Mouse (Mus musculus) CH12.LX (cell line): ENCODE measurements around the gene Dnm2. TPM values are rescaled to one million over a fixed set of nuclear protein-coding genes. Genes with fewer than 3 reads are reported as not detected.
A peak's percentile ranks its signal among the peaks of the same experiment; 100 is the strongest.

Experiments
- DNase-seq: peaks from one replicate; pipeline ENCODE4 v3.0.0-alpha.2; 2013; ENCODE audit errors: extremely low read depth
- H3K27ac ChIP-seq: 2 replicates; pipeline ENCODE4 v1.5.1; 2012; ENCODE audit warnings: low read depth, mild to moderate bottlenecking, control low read depth, moderate library complexity; ENCODE audit not compliant: insufficient read depth
- H3K27me3 ChIP-seq: replicated peaks from 2 replicates; pipeline ENCODE3; 2012; ENCODE audit warnings: inconsistent platforms
- H3K36me3 ChIP-seq, 2 experiments: replicated peaks in 1 of 2; 2 replicates each; pipeline versions ENCODE3 to v1.6.1; 2012; ENCODE audit warnings: inconsistent platforms in 1 of 2, low read length in 1 of 2, mild to moderate bottlenecking in 1 of 2, mixed read lengths in 1 of 2, moderate library complexity in 1 of 2; ENCODE audit not compliant: control insufficient read depth in 1 of 2, insufficient read depth in 1 of 2
- H3K4me1 ChIP-seq, 2 experiments: 2 replicates each; pipeline ENCODE4 v1.6.1; 2012; ENCODE audit warnings: inconsistent platforms in 1 of 2, moderate library complexity in 1 of 2; ENCODE audit not compliant: insufficient read depth in 2 of 2, control insufficient read depth in 1 of 2
- H3K4me2 ChIP-seq: 2 replicates; pipeline ENCODE4 v1.6.1; 2012; ENCODE audit warnings: low read depth, mild to moderate bottlenecking, control low read depth; ENCODE audit not compliant: poor library complexity, insufficient read depth, severe bottlenecking
- H3K4me3 ChIP-seq, 3 experiments: fragments of 150-350 bp in 1 of 3; sonication (generic) in 1 of 3; replicated peaks in 1 of 3; 2 replicates each; pipeline versions ENCODE3 to v1.5.1; 2011 to 2012; ENCODE audit warnings: low read depth in 2 of 3, low read length in 2 of 3, mild to moderate bottlenecking in 2 of 3, moderate library complexity in 2 of 3, control low read depth in 1 of 3, improper control_type of control experiment in 1 of 3, inconsistent platforms in 1 of 3, mixed read lengths in 1 of 3; ENCODE audit not compliant: poor library complexity in 1 of 3
- H3K79me2 ChIP-seq: replicated peaks from 2 replicates; pipeline ENCODE4 v1.6.1; 2012; ENCODE audit warnings: mild to moderate bottlenecking, moderate library complexity; ENCODE audit not compliant: control insufficient read depth, poor library complexity, insufficient read depth, severe bottlenecking; ENCODE audit errors: extremely low read depth
- H3K9ac ChIP-seq: 2 replicates; pipeline ENCODE4 v1.6.1; 2012; ENCODE audit warnings: low read depth, mild to moderate bottlenecking, control low read depth, moderate library complexity; ENCODE audit not compliant: insufficient read depth
- H3K9me3 ChIP-seq: replicated peaks from 2 replicates; pipeline ENCODE3; 2012; ENCODE audit warnings: low read length, inconsistent platforms, mixed read lengths
- E2F4 ChIP-seq: IDR thresholded peaks from 2 replicates; pipeline ENCODE4 v1.6.1; 2011; ENCODE audit warnings: low read depth, low read length, improper control_type of control experiment; ENCODE audit not compliant: insufficient replicate concordance
- HCFC1 ChIP-seq: IDR thresholded peaks from 2 replicates; pipeline ENCODE4 v1.6.1; 2012; ENCODE audit warnings: low read depth, mild to moderate bottlenecking, inconsistent platforms, low read length, improper control_type of control experiment
- JUND ChIP-seq: conservative IDR thresholded peaks from 2 replicates; pipeline ENCODE4 v1.6.1; 2011; ENCODE audit warnings: low read depth, low read length, improper control_type of control experiment
- MYC ChIP-seq: IDR thresholded peaks from 2 replicates; pipeline ENCODE4 v1.6.1; 2011; ENCODE audit warnings: low read depth, mild to moderate bottlenecking, improper control_type of control experiment, low read length
- PAX5 ChIP-seq: IDR thresholded peaks from 2 replicates; pipeline ENCODE4 v1.6.1; 2012; ENCODE audit warnings: low read length, inconsistent platforms, mixed read lengths
- POLR2AphosphoS2 ChIP-seq: IDR thresholded peaks from 2 replicates; pipeline ENCODE4 v1.6.1; 2011; ENCODE audit warnings: low read depth, low read length, improper control_type of control experiment
- SIN3A ChIP-seq: IDR thresholded peaks from 2 replicates; pipeline ENCODE4 v1.6.1; 2012; ENCODE audit warnings: low read length, improper control_type of control experiment, inconsistent platforms
- SMC3 ChIP-seq: IDR thresholded peaks from 2 replicates; pipeline ENCODE4 v1.6.1; 2011; ENCODE audit warnings: low read depth, low read length, improper control_type of control experiment
- TBP ChIP-seq: conservative IDR thresholded peaks from 2 replicates; pipeline ENCODE4 v1.6.1; 2011; ENCODE audit warnings: low read depth, low read length, improper control_type of control experiment
- UBTF ChIP-seq: IDR thresholded peaks from 2 replicates; pipeline ENCODE4 v1.6.1; 2012; ENCODE audit warnings: low read depth, mild to moderate bottlenecking, inconsistent platforms, low read length, improper control_type of control experiment, moderate library complexity
- USF1 ChIP-seq: IDR thresholded peaks from 2 replicates; pipeline ENCODE4 v1.6.1; 2014; ENCODE audit warnings: low read depth, mild to moderate bottlenecking, inconsistent platforms, low read length, improper control_type of control experiment
- USF2 ChIP-seq: conservative IDR thresholded peaks from 2 replicates; pipeline ENCODE4 v1.6.1; 2011; ENCODE audit warnings: low read depth, low read length, improper control_type of control experiment
- ZC3H11A ChIP-seq: IDR thresholded peaks from 2 replicates; pipeline ENCODE4 v1.6.1; 2012; ENCODE audit warnings: low read depth, mild to moderate bottlenecking, inconsistent platforms, low read length, improper control_type of control experiment
- dilution Hi-C: fragments of 300-500 bp; cut with MboI; formaldehyde crosslinking; loops from 2 replicates; pipeline ENCODE4 v1.14.3; 2020; ENCODE audit warnings: low sequenced_read_pairs; ENCODE audit not compliant: extremely low pct_unique_long_range_greater_than_20kb, extremely low pct_ligation_motif_present
- in situ Hi-C: fragments of 300-500 bp; cut with MboI; formaldehyde crosslinking; loops from 3 replicates; pipeline ENCODE4 v1.14.3; 2019; ENCODE audit warnings: low sequenced_read_pairs, low pct_ligation_motif_present, low pct_unique_long_range_greater_than_20kb, mixed read lengths
- polyA plus RNA-seq: library from polyadenylated mRNA; unstranded; fragments of >175 nt; gene quantifications from 2 replicates; pipeline ENCODE4 v1.2.1, GENCODE M21; 2012; ENCODE audit warnings: low read depth; ENCODE audit not compliant: insufficient read length
- total RNA-seq, 2 experiments: library from RNA; depleted of rRNA; stranded (reverse); fragments of 300-350 nt in 1 of 2; fragments of >200 nt in 1 of 2; gene quantifications; 2 replicates each; pipeline ENCODE4 v1.2.3; 2012 to 2014

Dnm2 gene
- total and polyA plus RNA-seq, 3 experiments, result 36.4 to 64.3 (median 55.4) TPM

DNA sequence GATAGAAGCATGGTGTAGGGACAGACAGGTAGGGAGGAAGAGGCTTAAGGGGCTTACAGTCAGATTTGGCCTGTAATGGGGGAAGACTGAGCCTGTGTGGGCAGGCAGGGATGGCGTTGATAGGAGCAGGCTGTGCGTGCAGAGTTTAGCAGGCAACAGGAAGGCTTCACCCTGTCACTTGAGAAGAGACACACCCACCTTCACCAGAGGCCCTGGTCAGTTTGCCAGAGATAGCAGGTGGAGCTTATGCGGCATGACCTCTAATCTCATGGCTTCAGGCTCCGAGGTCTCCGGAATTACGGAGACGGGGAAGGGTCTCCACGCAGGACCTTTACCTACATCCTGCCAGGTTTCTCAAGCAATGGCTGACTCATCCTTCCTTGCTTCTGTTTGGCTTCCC is 27.2 kb downstream of the Dnm2 start:
- H3K9ac ChIP-seq, result no peak overlapping the region
- H3K27ac ChIP-seq, result no peak overlapping the region
- TF ChIP-seq SMC3 (no peak), E2F4 (no peak), JUND (no peak), SIN3A (no peak), UBTF (no peak), PAX5 (no peak)
- TF ChIP-seq, all 38 proteins: peak for 0
- H3K4me2 ChIP-seq, result no peak overlapping the region
- H3K4me3 ChIP-seq, result no peak overlapping the region
- H3K79me2 ChIP-seq, result peaks cover 3% of the 10 kb centered on the region
- in situ Hi-C loops, result no loop called here
- no peaks in the 10 kb centered on the region for H3K9me3 ChIP-seq
- H3K27me3 ChIP-seq, result no peaks in the 10 kb centered on the region
- DNase-seq, result no peak
- H3K36me3 ChIP-seq, result peaks cover 19 to 64% of the 10 kb centered on the region in 2 experiments
- dilution Hi-C loops, result no loop called here
- peaks cover 9 to 78% of the 10 kb centered on the region in 2 experiments for H3K4me1 ChIP-seq

DNA sequence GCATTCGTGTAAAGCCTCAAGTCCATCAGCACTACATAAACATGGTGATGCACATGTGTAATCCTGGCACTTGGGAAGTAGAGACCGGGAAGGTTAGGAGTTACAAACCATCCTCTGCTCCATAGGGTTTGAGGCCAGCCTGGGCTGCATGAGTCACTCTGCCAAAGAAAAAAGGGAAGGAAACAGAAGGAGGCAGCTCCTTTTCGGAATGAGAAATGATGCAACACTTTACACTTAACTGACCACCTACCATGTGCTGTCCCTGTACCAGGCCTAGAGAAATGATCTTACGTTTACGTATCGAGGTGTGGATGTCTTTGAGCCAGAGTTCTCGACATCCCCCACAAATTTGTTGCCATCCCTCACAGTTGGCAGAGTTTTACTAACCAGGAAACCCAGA is 28.3 kb downstream of the Dnm2 start:
- in situ Hi-C loops, result no loop called here
- peaks cover 12 to 60% of the 10 kb centered on the region in 2 experiments for H3K36me3 ChIP-seq
- H3K9ac ChIP-seq, result no peak overlapping the region

DNA sequence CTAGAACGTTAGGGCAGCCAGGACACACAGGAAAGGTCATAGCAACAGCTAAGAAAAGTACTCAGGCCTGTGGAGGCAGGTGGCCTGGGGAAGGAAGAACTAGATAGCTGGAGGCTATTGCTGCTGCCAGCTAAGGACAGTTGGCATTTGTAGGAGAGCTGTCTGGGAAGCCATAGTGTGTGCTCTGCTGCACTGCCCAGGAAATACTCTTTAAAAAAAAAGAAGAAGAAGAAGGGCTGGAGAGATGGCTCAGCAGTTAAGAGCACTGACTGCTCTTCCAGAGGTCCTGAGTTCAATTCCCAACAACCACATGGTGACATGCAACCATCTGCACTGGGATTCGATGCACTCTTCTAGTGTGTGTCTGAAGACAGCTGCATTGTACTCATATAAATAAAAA is 28.8 kb downstream of the Dnm2 start:
- H3K27ac ChIP-seq, result peak overlapping the region; percentile 4; the same call in 1 of the 2 replicates
- no peak for DNase-seq
- peaks cover 6 to 70% of the 10 kb centered on the region in 2 experiments; a peak in 3 of 4 replicates for H3K4me1 ChIP-seq
- H3K9ac ChIP-seq, result no peak overlapping the region
- H3K27me3 ChIP-seq, result no peaks in the 10 kb centered on the region
- TF ChIP-seq USF2 (no peak), TBP (no peak), E2F4 (no peak), ZC3H11A (no peak), POLR2AphosphoS2 (no peak), HCFC1 (no peak), USF1 (no peak), MYC (no peak), PAX5 (no peak)
- TF ChIP-seq, all 38 proteins: peak for 0
- H3K4me2 ChIP-seq, result no peak overlapping the region
- in situ Hi-C loops, result no loop called here
- H3K36me3 ChIP-seq, result peaks cover 13 to 60% of the 10 kb centered on the region in 2 experiments
- no peaks in the 10 kb centered on the region for H3K9me3 ChIP-seq
- dilution Hi-C loops, result no loop called here
- H3K79me2 ChIP-seq, result no peaks in the 10 kb centered on the region
- no peak overlapping the region for H3K4me3 ChIP-seq

More for the DNA sequence above, 28.3 kb downstream of the Dnm2 start:
- TF ChIP-seq SIN3A (no peak), MYC (0 out of 2 replicates have a peak, but pooled peaks have one; percentile 26)
- no peaks in the 10 kb centered on the region for H3K27me3 ChIP-seq
- dilution Hi-C loops, result no loop called here
- peaks cover 6 to 75% of the 10 kb centered on the region in 2 experiments for H3K4me1 ChIP-seq
- no peaks in the 10 kb centered on the region for H3K9me3 ChIP-seq
- peak overlapping the region; percentile 4; the same call in 1 of the 2 replicates for H3K27ac ChIP-seq
- H3K4me3 ChIP-seq, result no peak overlapping the region
- H3K79me2 ChIP-seq, result peaks cover under 1% of the 10 kb centered on the region; the same call in 1 of the 2 replicates
- H3K4me2 ChIP-seq, result no peak overlapping the region
- no peak for DNase-seq
